Mouse (Mus musculus): ENCODE data around the gene Cdhr5. TPM values are rescaled to one million over a fixed set of nuclear protein-coding genes. Genes with fewer than 3 reads are reported as not detected.

Gene Cdhr5
- polyA plus RNA-seq, 2 experiments, result 0.07 to 0.24 TPM

- Histone ChIP-seq H3K27ac (no peak overlapping the region), H3K9me3 (ENCODE audit: control insufficient read depth, low read length) (no peaks in the 10 kb centered on the region), H3K27me3 (ENCODE audit: control insufficient read depth, insufficient read depth, low read length) (no peaks in the 10 kb centered on the region; the same call in 1 of the 2 replicates), H3K36me3 (replicated peaks; ENCODE audit: control insufficient read depth, insufficient read depth, low read depth) (no peaks in the 10 kb centered on the region; the same call in 1 of the 2 replicates), H3K4me2 (ENCODE audit: low read depth) (peak overlapping the region; percentile 27), H3K4me1 (replicated peaks; ENCODE audit: control insufficient read depth in 2 of 2, insufficient read depth in 2 of 2, low read length in 1 of 2) (peaks cover 13 to 17% of the 10 kb centered on the region in 2 experiments), H3K9ac (replicated peaks) (no peak overlapping the region), H3K4me3 (ENCODE audit: insufficient read depth in 1 of 2, low read depth in 2 of 2, low read length in 2 of 2) (peak overlapping the region in 1 of 2 experiments; percentile 9; a peak in 1 of 4 replicates)
- DNase-seq (ENCODE audit: low read depth in 3 of 3, low spot score in 3 of 3), result no peak
- TF ChIP-seq CTCF (IDR thresholded peaks at IDR 0.05; ENCODE audit: low read depth) (no peak), EP300 (IDR thresholded peaks at IDR 0.05; ENCODE audit: low read depth) (no peak)
- 47% methylated on average over 14 of the region's 14 CpGs for whole genome bisulfite sequencing (ENCODE audit: insufficient replicate concordance)
- no peak for ATAC-seq (ENCODE audit: insufficient read depth)
Measured at GRCm38 (mm10) chr7:141269273-141269545, 7.4 kb downstream of the Cdhr5 start.

DNA sequence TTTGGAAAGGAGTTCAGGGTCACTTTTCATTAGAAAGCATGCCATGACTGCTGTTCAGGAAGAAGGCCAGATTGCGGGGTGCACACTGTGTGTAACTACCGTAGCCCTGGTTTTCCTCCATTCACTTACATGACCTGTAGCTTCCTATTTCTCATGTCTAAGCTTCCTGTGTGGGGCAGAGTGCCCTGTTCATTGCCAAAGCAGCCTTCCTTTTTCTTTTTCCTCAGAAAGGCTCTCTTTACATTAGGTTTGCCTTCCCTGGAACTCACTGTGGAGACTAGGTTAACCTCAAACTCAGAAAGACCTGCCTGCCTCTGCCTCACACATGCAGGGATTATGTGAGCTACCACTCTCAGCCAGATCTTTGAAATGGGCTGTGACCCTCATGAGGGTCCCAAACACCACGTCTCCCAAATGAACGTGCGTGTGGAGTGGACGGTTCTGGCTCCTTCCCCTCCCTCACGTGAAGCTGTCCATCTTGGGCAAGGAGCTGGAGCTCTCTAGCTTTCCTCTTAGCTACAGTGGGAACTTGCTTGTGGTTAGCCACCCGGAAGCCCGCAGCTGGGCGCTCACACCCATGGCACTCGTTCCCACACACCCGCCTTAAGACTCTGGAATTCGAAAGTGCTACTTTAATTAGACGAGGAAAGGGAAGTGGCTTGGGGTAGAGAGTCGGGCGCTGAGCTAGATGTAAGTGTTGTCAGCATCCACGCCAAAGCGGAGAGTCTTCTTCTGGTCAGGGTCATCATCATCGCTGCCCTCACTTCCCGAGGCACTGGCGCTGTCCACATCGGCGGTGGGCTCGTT, 7.9 kb downstream of the Cdhr5 start:
- 17% methylated on average over 24 of the region's 24 CpGs for WGBS (ENCODE audit: insufficient replicate concordance)
- Histone ChIP-seq H3K36me3 (replicated peaks; ENCODE audit: control insufficient read depth, insufficient read depth, low read depth) (peaks cover under 1% of the 10 kb centered on the region), H3K4me1 (replicated peaks; ENCODE audit: control insufficient read depth in 2 of 2, insufficient read depth in 2 of 2, low read length in 1 of 2) (peaks cover 13 to 17% of the 10 kb centered on the region in 2 experiments), H3K27me3 (ENCODE audit: control insufficient read depth, insufficient read depth, low read length) (no peaks in the 10 kb centered on the region; the same call in 1 of the 2 replicates), H3K4me2 (ENCODE audit: low read depth) (peak overlapping the region; percentile 44), H3K9me3 (ENCODE audit: control insufficient read depth, low read length) (no peaks in the 10 kb centered on the region), H3K27ac (no peak overlapping the region), H3K9ac (replicated peaks) (no peak overlapping the region), H3K4me3 (ENCODE audit: insufficient read depth in 1 of 2, low read depth in 2 of 2, low read length in 2 of 2) (peak overlapping the region in 1 of 2 experiments; percentile 9; a peak in 1 of 4 replicates)
- DNase-seq (ENCODE audit: low read depth in 3 of 3, low spot score in 3 of 3) (no peak), ATAC-seq (ENCODE audit: insufficient read depth) (no peak)
- TF ChIP-seq CTCF (IDR thresholded peaks at IDR 0.05; ENCODE audit: low read depth) (no peak), EP300 (IDR thresholded peaks at IDR 0.05; ENCODE audit: low read depth) (no peak)

- Histone ChIP-seq H3K27me3 (ENCODE audit: control insufficient read depth, insufficient read depth, low read length) (no peaks in the 10 kb centered on the region; the same call in 1 of the 2 replicates), H3K4me3 (ENCODE audit: insufficient read depth in 1 of 2, low read depth in 2 of 2, low read length in 2 of 2) (peak within 1 kb of the TSS; percentile 64 to 97), H3K4me1 (replicated peaks; ENCODE audit: control insufficient read depth in 2 of 2, insufficient read depth in 2 of 2, low read length in 1 of 2) (peaks cover 13 to 17% of the 10 kb centered on the region in 2 experiments), H3K27ac (no peak within 1 kb of the TSS; the same call in 1 of the 2 replicates), H3K9me3 (ENCODE audit: control insufficient read depth, low read length) (no peaks in the 10 kb centered on the region), H3K36me3 (replicated peaks; ENCODE audit: control insufficient read depth, insufficient read depth, low read depth) (peaks cover 28% of the 10 kb centered on the region), H3K9ac (replicated peaks) (peak within 1 kb of the TSS; percentile 62), H3K4me2 (ENCODE audit: low read depth) (peak within 1 kb of the TSS; percentile 74)
- peak; percentile 60 to 74 (median 69) for DNase-seq (ENCODE audit: low read depth in 3 of 3, low spot score in 3 of 3)
- WGBS (ENCODE audit: insufficient replicate concordance), result 4% methylated on average over 25 of the region's 25 CpGs
- TF ChIP-seq EP300 (IDR thresholded peaks at IDR 0.05; ENCODE audit: low read depth) (no peak), CTCF (IDR thresholded peaks at IDR 0.05; ENCODE audit: low read depth) (no peak)
- ATAC-seq (ENCODE audit: insufficient read depth), result peak; percentile 78
Measured at GRCm38 (mm10) chr7:141265739-141266561, 10.6 kb downstream of the Cdhr5 start, which contains the start of gene Irf7. TSS of gene Irf7 (minus strand) at chr7:141266481.

GRCm38 (mm10) chr7:141265411-141265738, 11.2 kb downstream of the Cdhr5 start:
- WGBS (ENCODE audit: insufficient replicate concordance), result 33% methylated on average over 11 of the region's 11 CpGs
- TF ChIP-seq EP300 (IDR thresholded peaks at IDR 0.05; ENCODE audit: low read depth), result no peak
- TF ChIP-seq CTCF (IDR thresholded peaks at IDR 0.05; ENCODE audit: low read depth), result no peak
- Histone ChIP-seq H3K36me3 (replicated peaks; ENCODE audit: control insufficient read depth, insufficient read depth, low read depth) (peaks cover 34% of the 10 kb centered on the region), H3K27ac (no peak overlapping the region), H3K4me1 (replicated peaks; ENCODE audit: control insufficient read depth in 2 of 2, insufficient read depth in 2 of 2, low read length in 1 of 2) (peaks cover 13 to 17% of the 10 kb centered on the region in 2 experiments), H3K9me3 (ENCODE audit: control insufficient read depth, low read length) (no peaks in the 10 kb centered on the region), H3K4me2 (ENCODE audit: low read depth) (peak overlapping the region; percentile 74), H3K9ac (replicated peaks) (peak overlapping the region; percentile 62), H3K27me3 (ENCODE audit: control insufficient read depth, insufficient read depth, low read length) (no peaks in the 10 kb centered on the region; the same call in 1 of the 2 replicates), H3K4me3 (ENCODE audit: insufficient read depth in 1 of 2, low read depth in 2 of 2, low read length in 2 of 2) (peak overlapping the region; percentile 64 to 97)
- DNase-seq (ENCODE audit: low read depth in 3 of 3, low spot score in 3 of 3) (no peak), ATAC-seq (ENCODE audit: insufficient read depth) (peak; percentile 10; the same call in 1 of the 2 replicates)

Data from liver, embryonic 14.5 days (tissue).